Mouse (Mus musculus) B cell, adult 67 days (primary cell): ENCODE data around the gene Adamts7. TPM values are rescaled to one million over a fixed set of nuclear protein-coding genes. Genes with fewer than 3 reads are reported as not detected.

Experiments used
- total RNA-seq, 2 experiments: library from RNA; stranded (reverse); gene quantifications; 4 replicates each; pipeline ENCODE4 v1.2.4; 2023

Adamts7 gene
- not detected for total RNA-seq

GRCm38 (mm10) chr9:90162926-90163748 lies at the start of gene Adamts7:
TSS of gene Adamts7 (plus strand) at chr9:90163069.

DNA sequence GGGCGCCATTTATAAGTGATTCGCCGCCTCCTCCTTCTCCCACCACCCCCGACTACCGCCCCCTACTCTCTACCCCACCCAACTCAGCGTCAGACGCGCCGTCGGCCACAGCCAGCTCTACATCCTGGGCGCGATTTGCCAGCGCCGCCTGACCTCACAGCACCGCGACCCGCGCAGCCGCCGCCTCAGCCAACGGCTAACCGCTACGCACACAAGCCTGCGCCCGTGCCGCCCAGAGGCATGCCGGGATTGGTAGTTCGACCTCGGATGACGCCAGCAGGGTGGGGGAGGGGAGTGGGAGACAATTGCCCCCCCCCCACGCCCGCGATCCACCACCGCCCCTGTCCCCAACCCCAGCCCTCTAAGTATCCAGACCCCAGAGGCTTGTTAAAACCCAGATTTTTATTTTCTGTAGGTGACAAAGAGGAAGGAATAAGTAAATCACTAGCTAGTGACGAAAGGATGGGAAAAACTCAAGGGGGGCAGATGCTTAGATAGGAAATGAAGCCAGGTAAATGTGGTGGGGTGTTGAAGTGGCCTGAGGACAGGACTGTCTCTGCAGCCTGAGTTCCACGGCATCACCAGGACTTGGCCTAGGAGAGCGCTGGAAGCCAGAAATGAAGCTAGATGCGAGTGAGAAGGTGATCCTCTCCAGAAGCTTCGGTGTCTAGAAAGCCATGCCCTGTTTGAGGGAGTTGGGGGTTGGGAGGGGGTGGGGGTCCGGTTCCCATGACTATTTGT lies 48.1 kb upstream of the Adamts7 start, which contains the start of gene Morf4l1:
TSS of gene Morf4l1 (minus strand) at position 208 of the 741 bp plus-strand sequence.

Other genes with a start within 250 kb of the Adamts7 start
- 100 to 1,000 TPM; 445 to 488 TPM for gene Ctsh, start 108.9 kb upstream of the Adamts7 start, total RNA-seq
- gene Morf4l1, start 48.3 kb upstream of the Adamts7 start, total RNA-seq: 100 to 1,000 TPM; 432 to 481 TPM
- 1 to 10 TPM; 1.4 to 2.6 TPM for gene Tbc1d2b, start 107.7 kb downstream of the Adamts7 start, total RNA-seq